Mouse (Mus musculus): ENCODE measurements around the gene Htr2a. TPM values are rescaled to one million over a fixed set of nuclear protein-coding genes. Genes with fewer than 3 reads are reported as not detected.

The Htr2a gene
- total RNA-seq (2021), result under 1 TPM; 0.51 to 0.56 TPM
- long read RNA-seq, experiment 1, result 0 reads
- long read RNA-seq, experiment 2, result 0 reads

DNA sequence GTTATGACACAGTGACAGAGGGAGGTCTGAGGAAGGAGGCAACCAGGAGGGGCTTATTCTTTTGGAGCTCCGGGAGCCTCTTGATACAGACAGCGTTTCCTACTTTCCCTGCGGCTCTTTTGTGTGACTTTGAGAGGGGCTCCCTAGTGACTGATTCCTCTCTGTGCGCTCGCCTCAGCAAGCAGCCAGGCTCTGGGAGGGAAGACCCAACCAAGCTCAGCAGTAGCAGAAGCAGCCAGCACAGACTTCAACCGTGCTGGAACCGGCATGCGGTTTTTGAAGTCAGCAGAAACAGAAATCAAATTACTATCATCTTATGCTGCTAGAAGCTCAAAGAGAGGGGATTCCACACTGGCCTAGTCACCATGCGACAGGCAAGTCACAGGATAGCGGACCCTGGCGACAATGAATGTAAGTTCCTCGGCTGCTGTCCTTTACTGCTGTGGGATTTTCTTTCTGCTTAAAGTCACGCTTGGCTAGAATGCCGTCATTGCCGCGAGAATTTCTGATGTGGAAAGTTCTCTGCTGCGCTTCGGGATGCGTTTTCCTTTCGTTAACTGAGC is at the start of gene Htr2a:
Gene Htr2a (plus strand): TSS at position 22 of the 563 bp plus-strand sequence.
- no peak for DNase-seq (ENCODE audit: low spot score in 2 of 2)

DNA sequence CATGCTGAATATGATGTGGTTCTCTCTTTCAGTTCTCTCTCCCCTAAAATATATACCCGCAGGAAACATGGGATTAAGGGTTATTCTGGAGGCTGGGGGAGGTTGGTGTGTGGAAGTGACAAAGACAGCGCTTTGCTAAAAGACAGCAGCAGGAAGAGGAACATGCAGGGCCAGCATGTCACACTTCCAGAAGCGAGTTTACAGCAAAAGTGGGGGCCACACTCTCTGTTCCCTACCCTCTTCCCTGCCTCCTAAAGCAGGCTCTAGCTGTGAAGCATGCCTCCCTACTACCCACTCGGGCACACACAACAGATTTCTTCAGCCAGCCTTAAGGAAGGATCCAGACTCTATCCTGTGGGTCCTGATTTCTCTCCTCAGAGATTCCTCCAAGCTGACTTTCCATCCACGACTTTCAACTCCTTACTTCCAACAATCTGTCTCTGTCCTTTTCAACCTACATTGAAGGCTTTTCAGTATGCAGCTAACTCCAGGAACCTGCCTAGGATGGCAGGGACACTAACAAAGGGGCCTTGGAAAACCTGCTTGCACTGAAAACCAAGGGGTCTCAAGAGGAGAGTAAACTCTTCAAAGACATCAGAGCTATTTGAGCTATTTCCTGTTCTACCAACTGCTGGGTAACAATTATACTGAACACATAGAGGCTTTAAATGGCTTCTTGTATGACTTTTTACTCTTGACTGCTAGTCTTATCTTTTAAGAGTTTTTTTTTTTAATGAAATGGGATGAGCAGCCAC is 39.1 kb upstream of the Htr2a start:
- no peak for DNase-seq (ENCODE audit: low spot score in 2 of 2)

DNA sequence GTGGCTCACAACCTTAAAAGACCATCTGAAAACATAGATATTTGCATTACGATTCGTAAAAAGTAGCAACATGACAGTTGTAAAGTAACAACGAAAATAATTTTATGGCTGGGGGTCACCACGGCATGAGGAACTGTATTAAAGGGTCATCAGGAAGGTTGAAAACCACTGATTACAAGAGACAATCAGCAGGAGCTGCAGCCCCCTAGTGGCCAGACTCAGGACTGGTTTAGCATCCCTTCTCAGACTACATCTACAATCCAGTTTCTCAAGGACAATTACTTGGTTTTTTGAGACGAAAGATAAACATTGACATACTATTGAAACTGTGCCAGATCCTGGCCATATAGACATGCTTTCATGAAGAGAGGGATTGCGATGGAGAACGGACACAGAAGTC is 38.1 kb upstream of the Htr2a start:
- DNase-seq (ENCODE audit: low spot score in 2 of 2), result no peak

DNA sequence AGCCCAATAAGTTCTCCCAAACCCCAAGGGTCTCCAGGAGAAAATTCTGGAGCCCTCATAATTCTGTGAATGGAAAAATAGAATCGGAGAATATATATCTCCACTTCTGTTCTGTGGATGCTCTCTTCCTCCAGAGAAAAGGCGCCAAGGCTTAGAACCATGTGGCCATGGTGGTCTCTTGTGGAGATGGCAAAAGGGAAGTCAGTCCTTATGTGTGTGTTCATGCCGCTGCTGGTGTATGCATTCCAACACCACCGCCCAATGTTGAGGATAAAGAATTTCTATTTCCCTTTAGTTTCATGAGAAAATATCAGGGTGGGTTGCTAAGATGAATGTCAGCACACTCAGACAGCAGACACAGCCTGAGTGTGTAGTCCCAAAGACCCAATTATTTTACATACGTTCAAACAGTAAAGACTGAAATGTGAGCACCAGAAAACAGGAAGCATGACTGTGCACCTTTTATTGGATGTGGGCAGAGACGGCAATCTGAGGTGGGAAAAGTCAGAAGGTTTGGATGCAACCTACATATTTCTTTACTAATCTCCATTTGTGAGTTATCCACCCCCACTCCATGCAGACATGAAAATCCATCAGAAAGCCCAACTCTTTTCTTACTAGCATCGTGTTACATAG is 37.4 kb upstream of the Htr2a start:
- no peak for DNase-seq (ENCODE audit: low spot score in 2 of 2)

DNA sequence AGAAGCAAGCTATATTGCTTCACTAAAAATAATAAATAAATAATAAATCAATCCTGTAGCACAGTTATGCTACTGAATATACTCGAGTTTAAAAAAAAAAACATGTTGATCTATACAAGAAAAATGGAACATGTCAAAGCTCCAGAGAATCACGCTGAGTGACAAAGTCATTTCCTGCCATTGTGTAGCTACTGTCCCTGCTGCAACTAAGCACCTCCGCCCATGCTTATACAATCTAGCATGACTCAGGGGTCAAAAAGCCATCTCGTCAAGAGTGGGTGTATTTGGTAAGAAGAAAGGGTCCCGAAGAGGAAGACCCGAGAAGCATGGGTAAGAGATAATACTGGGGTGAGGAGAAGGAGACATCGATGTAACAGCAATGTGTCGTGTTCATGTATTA is 29.3 kb upstream of the Htr2a start:
- DNase-seq (ENCODE audit: low spot score in 2 of 2), result no peak

DNA sequence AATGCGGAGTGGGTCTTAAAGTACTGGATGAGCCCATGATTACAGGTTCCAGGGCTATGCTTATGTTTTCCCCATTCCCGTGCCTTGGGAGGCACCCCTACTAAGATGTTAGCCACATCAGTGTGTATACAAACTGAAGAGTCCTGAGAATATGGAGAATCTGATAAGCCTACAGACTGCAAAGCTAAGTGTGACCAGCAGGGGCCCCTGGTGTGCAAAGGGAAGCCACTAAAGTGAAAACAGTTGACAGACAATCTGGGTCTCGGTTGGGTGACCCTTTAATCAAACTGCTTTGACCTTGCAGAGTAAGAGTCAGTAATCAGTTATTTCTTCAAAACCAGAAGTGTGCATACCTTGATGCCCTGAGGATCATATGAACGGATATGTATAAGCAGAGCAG is 21.8 kb upstream of the Htr2a start:
- DNase-seq (ENCODE audit: low spot score in 2 of 2), result no peak

DNA sequence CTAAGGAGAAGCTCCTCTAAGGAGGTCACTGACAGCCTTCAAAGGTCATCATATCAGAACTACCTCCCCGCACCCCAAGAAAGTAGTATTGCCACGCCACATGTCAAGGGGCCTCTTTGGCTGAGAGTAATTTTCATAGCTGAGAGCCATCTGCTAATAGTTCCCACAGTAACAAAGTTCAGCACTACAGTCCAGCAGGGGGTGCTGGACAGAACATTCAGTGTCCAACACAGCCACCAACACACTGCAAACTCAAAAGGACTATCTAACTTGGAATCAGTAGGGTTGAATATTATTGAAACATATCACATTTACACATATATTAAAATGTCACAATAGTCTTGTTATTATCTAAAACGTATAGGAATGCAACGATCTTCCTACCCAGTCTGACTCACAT is 2.6 kb upstream of the Htr2a start:
- DNase-seq (ENCODE audit: low spot score in 2 of 2), result no peak

DNA sequence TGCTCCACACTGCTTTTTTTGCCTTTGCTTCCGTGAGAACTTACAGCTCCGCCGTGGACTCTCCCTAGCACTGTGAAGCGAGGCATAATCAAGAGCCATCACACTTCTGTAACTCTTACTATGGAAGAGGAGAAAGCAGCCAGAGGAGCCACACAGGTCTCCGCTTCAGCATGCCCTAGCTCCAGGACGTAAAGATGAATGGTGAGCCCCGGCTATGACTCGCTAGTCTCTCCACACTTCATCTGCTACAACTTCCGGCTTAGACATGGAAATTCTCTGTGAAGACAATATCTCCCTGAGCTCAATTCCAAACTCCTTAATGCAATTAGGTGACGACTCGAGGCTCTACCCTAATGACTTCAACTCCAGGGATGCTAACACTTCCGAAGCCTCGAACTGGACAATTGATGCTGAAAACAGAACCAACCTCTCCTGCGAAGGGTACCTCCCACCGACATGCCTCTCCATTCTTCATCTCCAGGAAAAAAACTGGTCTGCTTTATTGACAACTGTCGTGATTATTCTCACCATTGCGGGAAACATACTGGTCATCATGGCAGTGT is 1.1 kb downstream of the Htr2a start:
- DNase-seq (ENCODE audit: low spot score in 2 of 2), result no peak

DNA sequence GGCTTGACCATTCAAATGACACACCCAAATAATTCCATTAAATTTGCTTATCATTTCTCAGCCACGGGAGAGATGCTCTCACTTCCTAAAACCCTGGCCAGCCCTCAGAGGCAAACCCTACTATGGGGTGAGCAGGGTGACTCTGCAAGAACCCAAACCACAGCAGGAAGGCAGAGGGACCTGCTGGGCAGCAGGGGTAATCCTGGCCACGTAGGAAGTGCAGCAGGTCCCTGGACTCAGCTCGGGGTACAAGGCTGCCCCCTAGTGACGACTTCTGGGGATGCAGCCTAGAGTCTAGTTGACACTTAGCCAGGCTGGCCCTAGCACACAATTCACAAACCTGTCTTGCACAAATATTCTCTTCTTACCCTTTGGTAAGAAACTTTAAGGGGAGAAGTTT is 2.7 kb downstream of the Htr2a start:
- peak; percentile 66 to 69 for DNase-seq (ENCODE audit: low spot score in 2 of 2)

DNA sequence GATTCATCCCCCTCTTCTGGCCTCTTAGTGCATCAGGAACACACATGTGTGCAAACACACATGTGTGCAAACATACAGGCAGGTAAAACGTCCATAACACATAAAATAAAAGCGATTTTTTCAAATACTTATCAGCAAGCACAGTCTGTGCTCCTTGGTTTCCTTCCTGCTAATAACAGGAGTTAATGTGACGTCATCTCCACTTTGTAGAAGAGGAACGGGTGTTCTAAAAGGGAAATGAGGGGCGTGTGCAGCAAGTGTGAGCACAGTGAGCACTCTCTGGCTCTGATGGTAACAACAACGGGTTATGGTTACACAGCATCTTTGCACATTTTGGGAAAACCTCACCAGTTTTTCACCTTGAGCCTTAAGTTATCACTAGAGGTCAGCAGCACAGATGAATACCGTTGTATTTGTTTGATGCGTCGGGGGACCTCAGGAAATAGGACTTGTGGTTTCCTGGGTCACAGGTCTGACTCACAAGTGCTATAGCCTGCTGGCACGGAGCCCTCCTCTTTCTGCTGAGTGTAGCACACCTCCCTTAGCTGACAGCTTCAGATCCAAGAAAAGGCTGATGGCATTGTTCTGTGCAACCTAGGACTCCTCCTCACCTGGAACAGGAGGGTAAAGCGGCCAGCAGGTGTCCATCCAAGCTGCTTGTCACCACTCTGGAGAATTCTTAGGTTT is 5.6 kb downstream of the Htr2a start:
- DNase-seq (ENCODE audit: low spot score in 2 of 2), result no peak

DNA sequence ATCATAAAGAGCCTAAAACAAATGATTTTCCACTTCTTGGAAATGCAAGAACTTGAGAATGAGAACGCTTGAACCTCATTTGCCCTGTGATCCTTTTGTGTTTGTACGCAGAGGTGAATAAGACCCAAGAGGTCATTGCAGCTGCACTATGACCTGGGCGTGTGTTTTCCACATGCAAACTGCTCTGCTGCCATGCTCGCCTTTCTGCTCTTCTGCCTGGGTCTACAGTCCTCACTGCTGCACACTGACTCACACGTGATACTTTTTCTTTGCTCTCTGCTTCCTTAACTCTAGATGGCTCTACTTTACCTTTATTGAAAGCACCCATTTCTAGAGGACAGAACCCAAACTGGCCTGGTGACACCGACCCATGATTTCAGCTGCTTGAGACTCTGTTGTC is 9.4 kb downstream of the Htr2a start:
- DNase-seq (ENCODE audit: low spot score in 2 of 2), result no peak

DNA sequence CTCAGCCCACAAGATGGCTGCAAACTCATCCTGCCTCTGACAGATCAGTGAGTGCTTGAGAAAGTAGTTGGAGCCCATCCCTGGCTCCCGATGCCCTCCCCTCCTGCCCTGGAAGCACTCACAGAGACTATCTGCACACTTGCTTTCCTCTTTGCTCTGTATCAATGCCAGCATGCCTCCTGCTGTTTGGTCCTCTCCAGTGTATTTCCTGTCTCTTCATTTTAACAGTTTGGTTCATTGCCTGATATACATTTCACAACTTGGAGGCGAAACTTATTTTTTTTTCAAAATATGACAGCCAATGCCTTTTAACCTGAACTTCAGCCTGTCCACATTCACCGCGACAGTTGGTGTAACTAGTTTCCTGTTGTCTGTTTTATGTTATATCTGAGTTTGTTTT is 11.0 kb downstream of the Htr2a start:
- no peak for DNase-seq (ENCODE audit: low spot score in 2 of 2)

DNA sequence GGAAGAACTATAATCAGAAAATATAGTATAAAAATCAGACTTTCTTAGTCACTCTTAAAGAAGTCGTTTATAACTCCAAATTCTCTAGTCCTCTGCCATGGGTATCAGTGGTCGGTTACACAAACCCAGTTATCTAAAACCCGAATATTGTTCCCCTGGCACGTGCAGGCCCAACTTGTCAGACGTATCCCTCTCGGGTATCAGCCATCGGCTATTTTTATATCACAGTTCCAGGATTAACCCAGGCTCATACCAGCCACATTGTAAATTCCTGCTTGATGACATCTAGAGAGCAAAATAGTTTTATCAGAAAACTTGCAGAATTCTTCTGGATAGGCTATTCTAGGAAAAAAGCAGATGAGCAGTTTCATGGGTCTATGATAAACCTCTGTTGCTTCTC is 16.6 kb downstream of the Htr2a start:
- no peak for DNase-seq (ENCODE audit: low spot score in 2 of 2)

DNA sequence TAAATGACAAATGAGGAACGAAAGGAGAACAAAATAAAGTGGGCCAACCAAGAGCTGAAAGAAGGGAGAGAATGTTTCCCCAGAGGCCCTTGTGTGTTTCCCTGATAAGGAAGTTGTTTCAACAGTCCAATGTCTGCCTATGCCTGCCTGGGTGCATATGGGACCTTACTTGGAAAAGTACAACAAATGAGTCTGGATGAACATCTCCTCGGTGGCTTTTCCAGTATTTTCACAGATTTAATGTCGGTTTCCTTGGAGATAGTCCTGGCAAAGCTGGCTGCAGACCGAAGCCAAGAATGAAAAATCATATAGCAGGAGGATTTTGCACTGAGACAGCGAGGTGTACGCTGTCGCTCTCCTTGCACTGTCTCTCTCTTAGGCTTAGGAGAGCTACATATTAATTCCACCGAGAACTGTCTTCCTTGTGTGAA is 18.8 kb downstream of the Htr2a start:
- no peak for DNase-seq (ENCODE audit: low spot score in 2 of 2)

DNA sequence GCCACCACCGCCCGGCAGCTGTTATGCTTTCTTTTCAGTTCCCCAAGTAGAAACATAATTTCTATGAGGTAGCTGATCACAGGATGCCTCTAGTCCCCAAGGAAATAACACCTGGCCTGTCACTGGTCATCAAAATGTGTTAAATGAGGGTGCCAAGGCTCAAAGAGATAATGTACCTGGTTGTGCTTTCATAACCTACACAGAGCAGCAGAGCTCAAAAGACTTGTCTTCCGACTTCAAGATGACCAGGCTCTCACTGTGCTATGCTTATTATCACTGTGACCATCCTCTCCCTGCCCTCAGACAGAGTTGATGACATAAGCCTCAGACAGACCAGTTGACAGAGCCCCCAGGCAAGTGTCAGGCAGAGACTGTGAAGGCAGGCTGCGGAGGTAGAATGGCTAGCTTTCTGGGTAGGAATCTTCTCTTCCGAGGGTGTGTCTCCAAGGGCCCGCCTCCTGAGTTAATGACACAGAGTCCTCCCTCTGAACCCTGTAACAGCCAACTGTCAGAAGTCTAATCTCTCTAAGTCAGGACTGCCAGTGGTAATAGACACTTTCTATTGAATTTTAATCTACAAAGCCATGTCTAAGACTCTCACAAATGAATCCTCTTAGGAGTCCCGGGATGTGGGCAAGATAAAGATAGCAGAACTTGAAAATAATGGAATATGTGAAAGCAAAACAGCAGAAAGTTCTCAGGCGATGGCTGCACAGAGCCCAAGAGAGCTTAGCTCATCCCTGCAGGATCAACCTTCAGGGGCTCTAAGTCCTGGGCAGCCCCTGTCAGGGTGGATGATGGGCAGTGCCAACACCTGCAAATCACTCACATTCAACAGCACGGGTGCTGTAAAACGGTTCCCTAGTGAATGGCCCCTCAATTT is 31.7 kb downstream of the Htr2a start:
- no peak for DNase-seq (ENCODE audit: low spot score in 2 of 2)

DNA sequence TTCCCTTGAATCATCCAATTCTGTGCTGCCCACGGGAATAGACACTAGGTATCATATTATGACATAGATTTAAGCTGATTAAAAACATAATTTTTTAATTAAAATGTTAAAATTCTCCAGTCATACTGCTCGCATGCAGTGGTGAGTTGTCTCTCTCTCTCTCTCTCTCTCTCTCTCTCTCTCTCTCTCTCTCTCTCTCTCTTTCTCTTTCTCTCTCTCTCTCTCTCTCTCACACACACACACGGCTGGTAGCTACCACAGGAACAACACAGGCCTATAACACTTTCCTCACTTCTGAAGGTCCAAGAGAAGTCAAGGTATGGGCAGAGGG is 32.3 kb downstream of the Htr2a start:
- no peak for DNase-seq (ENCODE audit: low spot score in 2 of 2)

DNA sequence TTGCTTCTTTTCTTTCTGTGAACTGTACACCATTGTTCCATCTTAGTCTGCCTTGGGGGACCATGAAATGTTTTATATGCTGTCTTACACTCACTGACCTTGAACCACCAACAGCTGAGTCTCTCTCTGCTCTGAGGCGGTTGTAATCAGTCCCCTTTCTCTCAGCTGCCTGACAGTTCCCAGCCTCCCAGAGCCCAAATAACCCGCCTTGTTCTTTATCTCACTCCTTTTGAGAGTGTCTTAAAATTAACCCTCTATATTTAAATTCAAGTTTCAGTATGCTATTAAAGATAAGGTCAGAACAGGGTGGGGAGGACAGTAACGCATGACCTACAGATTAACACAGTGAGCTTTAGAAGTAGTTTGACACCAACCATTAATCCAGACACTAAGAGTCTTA is 32.9 kb downstream of the Htr2a start:
- DNase-seq (ENCODE audit: low spot score in 2 of 2), result no peak

DNA sequence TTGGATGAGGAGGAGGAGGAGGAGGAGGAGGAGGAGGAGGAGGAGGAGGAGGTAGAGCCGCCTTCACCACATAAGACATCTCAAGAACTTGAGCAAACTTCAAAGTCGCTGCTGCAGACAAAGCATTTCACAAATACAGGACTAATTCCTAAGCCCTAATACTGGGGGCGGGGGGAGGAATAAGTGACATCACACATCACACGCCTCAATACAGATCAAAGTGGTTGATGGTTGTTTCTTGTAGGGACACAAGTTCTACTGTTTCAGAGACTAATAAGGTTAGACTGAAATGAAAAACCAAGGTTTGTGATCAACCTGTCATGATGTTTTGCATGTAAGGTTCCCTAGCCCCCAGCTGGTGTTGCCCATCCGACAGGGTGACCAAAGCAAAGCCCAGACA is 39.2 kb downstream of the Htr2a start:
- DNase-seq (ENCODE audit: low spot score in 2 of 2), result no peak

DNA sequence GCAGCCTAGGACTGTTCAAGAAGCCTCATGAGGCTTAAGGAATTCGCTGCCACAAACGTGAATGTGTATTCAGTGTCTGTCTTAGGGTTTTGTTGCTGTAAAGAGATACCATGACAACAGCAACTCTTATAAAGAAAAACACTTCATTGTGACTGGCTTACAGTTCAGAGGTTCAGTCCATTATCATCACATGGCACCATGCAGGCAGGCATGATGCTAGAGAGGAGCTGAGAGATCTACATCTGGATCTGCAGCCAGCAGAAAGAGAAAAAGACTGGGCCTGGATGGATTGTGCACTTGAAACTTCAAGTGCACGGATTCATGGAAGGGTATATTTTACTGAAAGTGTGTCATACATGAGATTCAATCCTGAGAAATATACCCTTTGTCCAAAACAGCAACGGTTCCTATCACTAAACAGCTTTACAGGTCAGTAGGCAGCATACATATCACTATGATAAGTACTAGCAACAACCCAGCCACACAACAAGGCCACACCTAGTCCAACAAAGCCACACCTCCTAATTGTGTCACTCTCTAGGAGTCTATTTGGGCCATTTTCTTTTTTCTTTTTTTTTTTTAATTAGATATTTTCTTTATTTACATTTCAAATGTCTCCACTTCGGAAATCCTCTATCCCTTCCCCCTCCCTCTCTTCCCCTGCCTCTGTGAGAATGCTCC is 43.8 kb downstream of the Htr2a start:
- no peak for DNase-seq (ENCODE audit: low spot score in 2 of 2)

DNA sequence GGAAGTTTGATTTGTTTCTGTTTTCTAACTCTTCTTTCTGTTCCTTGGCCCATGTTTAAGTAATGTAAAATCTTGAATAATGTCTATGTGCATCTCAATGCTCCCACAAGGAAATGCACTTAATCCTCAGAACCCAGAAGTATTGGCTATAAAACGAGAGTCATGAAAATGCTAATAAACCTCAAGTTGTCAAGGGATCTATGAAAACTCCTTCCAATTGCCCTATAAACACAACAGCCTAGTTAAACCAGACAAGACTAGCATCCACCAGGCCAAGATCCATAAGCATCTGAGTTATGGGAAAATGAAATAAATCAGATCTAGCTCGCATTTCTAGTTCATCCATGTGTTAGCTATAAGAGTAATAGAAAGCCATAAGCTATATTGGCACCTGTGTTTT is 51.3 kb downstream of the Htr2a start:
- DNase-seq (ENCODE audit: low spot score in 2 of 2), result no peak
